Mouse (Mus musculus) cerebellum, adult 9-11 months (tissue): ENCODE results near the gene Rgr.

ENCODE experiments used
- DNase-seq: peaks from one replicate; pipeline ENCODE4 v3.0.0; 2022

Rgr gene

DNA sequence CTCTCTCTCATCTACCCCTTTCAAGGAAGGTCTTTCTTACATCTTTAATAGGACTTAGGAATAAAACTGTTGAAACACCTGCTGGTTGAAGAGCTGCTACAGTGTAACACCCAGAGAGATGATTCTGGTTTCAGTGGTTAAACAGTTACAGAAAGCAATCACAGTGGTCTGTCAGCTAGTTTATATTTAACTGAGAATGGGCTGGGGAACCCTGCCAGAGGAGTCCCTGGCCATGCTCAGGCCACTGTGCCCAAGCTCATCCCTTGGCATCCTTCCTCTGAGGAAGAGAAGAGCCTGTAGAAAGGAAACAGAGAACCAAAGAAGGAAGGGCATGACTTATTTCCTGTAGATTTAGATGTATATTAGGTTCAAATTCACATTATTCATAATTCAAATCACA, 59.0 kb downstream of the Rgr start:
- no peak for DNase-seq

GRCm38 (mm10) chr14:36985693-36986092, 63.1 kb downstream of the Rgr start:
- no peak for DNase-seq
